Mouse (Mus musculus) layer of hippocampus, postnatal 25 days (tissue): ENCODE measurements around the gene Tmem236. TPM values are rescaled to one million over a fixed set of nuclear protein-coding genes. Genes with fewer than 3 reads are reported as not detected.

ENCODE experiments used
- DNase-seq, 2 experiments: peaks; one replicate each; pipeline ENCODE4 v3.0.0; 2022; ENCODE audit warnings: mixed read lengths in 2 of 2, low spot score in 1 of 2; ENCODE audit errors: extremely low spot score in 1 of 2
- microRNA-seq, 2 experiments: library from miRNA; unstranded; fragments of <30 nt; microRNA quantifications; one replicate each; pipeline ENCODE4 v1.2.0; 2021
- total RNA-seq, 2 experiments: library from RNA; stranded (reverse); gene quantifications; 2 replicates each; pipeline ENCODE4 v1.2.3; 2021

Gene Tmem236
- total RNA-seq, 2 experiments from 2014 or later = 0.15 to 0.19 TPM

- no peak for DNase-seq
Observed at GRCm38 (mm10) chr2:14239151-14239550, 64.8 kb downstream of the Tmem236 start.

DNA sequence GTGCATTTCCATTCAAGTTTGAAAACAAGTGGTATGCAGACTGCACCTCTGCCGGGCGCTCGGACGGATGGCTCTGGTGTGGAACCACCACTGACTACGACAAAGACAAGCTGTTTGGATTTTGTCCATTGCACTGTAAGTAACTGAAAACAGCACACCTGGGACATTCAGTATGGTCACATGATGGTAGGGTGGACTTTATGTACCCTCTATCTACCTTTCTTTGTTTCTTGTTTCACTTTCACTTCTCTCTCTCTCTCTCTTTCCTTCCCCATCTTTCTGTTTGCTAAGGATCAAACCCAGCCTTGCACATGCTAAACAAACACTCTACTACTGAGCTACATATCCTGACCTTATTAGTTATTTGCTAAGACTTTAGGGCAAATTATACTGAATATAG lies 69.8 kb downstream of the Tmem236 start:
- no peak for DNase-seq

- no peak for DNase-seq
Observed at GRCm38 (mm10) chr2:14244668-14245067, 70.3 kb downstream of the Tmem236 start.

- DNase-seq = no peak
Observed at GRCm38 (mm10) chr2:14249839-14250564, 75.7 kb downstream of the Tmem236 start.

GRCm38 (mm10) chr2:14251938-14252337 lies 77.6 kb downstream of the Tmem236 start:
- no peak for DNase-seq

DNA sequence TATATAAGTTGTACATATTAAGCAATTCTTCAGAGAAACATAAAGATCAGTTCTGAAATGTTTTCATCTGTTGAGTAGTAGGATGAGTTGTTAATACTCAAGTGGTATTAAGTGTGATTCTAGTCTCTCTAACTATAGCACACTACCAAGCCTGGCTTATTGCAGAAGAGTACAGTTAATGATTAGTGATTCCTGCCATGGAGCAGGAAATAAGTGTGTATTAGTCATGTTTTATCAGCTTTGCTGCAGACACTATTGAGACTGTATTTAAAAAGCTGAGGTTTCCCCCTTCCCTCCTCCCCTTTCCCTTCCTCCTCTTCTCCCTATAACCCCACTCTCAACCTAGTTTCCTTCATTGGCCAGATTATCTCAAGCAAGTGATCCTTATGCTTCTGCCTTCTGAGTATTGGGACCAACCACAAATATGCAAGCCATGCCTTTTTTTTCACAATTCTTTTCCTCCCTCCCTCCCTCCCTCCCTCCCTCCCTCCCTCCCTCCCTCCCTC lies 84.1 kb downstream of the Tmem236 start:
- DNase-seq = no peak

- no peak for DNase-seq
Observed at GRCm38 (mm10) chr2:14262090-14262489, 87.8 kb downstream of the Tmem236 start.

DNA sequence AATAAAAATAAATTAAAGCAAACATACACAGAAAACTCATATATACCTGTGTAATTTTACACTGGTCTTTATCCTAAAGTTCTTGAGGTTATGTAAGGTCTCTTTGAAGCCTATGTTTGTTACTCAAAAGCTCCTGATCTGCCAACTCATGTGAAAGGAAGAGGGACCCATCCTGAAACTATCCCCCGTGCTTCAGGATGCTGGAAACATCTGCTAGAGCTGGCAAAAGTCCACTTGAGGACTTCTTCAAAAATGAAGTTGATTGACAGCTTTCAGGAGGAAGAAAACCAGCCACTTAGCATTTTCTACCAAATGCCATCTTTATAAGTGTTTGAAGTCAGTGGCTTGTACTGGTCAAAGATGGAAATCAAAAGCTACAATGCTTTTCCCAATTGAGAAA lies 94.8 kb downstream of the Tmem236 start:
- DNase-seq = no peak

Small RNA genes within 50 kb of the gene (microRNA-seq; reads per million reads assigned to microRNA genes)
- gene Mir511 = 0.74 to 1.2 reads per million in 2 experiments

Other genes with a start within 250 kb of the Tmem236 start
- 10 to 100 TPM; 18.1 to 21.8 TPM for gene Hacd1, start 118.4 kb upstream of the Tmem236 start, total RNA-seq
- gene Stam, start 100.4 kb upstream of the Tmem236 start, total RNA-seq = 100 to 1,000 TPM in 1 of 2 experiments, 10 to 100 TPM in 1; 85.4 to 100 TPM
- 1 to 10 TPM; 3.7 TPM for gene Mrc1, start 54.9 kb downstream of the Tmem236 start, total RNA-seq
- 10 to 100 TPM; 40.2 to 46.2 TPM for gene Slc39a12, start 213.8 kb downstream of the Tmem236 start, total RNA-seq